32 mouse cellular contexts compared by ENCODE assay signal in the genomic region with DNA sequence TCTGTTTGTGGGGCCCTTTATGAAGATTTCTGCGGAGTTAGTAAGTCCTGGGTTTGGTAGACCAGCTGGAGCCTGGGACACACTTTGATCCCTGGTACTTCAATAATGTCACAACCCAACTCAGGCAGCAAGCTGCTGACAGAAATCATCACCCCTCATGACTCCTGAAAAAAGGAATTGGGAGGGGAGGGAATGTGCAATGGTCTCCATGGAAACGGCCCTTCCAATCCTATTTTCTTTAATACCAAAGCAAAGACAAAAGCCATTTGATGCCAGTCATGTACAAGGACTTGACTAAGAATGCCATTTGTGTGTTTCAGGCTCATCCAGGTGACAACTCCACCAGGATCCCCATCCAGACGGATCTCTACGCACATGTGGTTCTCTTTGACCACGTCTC. TPM values are rescaled to one million over a fixed set of nuclear protein-coding genes. Genes with fewer than 3 reads are reported as not detected.
DNase-seq lines count a peak whose midpoint lies in the region; ATAC-seq and TF ChIP-seq lines count a peak whose summit lies in the region.
"Had no signal": no experiment of that assay in that cellular context is flagged by ENCODE, and none has a peak within 500 bp of the region (broad histone marks: within the 10 kb centered on the region; RNA-seq: fewer than 3 reads in every experiment).

No protein-coding gene starts in this region.

- no peak for ATAC-seq in hindbrain, embryonic 14.5 days (ENCODE audit: low FRiP score)
- ATAC-seq in midbrain, embryonic 13.5 days: no peak
- ATAC-seq in midbrain, embryonic 14.5 days (ENCODE audit: low FRiP score, low TSS enrichment): no peak
- ATAC-seq: forebrain, embryonic 13.5 days; forebrain, embryonic 16.5 days; inflammation-experienced regulatory T-cells, adult 6 months; Patski had no signal

- H3K9ac ChIP-seq in hindbrain, embryonic 14.5 days: no peak overlapping the region
- H3K9ac ChIP-seq in midbrain, embryonic 13.5 days (replicated peaks): no peak overlapping the region
- H3K9ac ChIP-seq in midbrain, embryonic 14.5 days (replicated peaks; ENCODE audit: low read length): no peak overlapping the region
- H3K9ac ChIP-seq: forebrain, embryonic 13.5 days; heart, embryonic 13.5 days; hindbrain, embryonic 15.5 days had no signal

- H3K27me3 ChIP-seq in hindbrain, embryonic 10.5 days (ENCODE audit: insufficient read depth, poor library complexity, severe bottlenecking): no peaks in the 10 kb centered on the region
- no peaks in the 10 kb centered on the region for H3K27me3 ChIP-seq in hindbrain, embryonic 14.5 days (ENCODE audit: control insufficient read depth, insufficient read depth, low read length)
- H3K27me3 ChIP-seq in midbrain, embryonic 10.5 days (ENCODE audit: low read depth, poor library complexity, severe bottlenecking): no peaks in the 10 kb centered on the region
- H3K27me3 ChIP-seq in midbrain, embryonic 13.5 days: no peaks in the 10 kb centered on the region
- no peaks in the 10 kb centered on the region for H3K27me3 ChIP-seq in midbrain, embryonic 14.5 days (ENCODE audit: control insufficient read depth, insufficient read depth, low read length)
- H3K27me3 ChIP-seq: CH12.LX; forebrain, embryonic 13.5 days; heart, embryonic 13.5 days; hindbrain, embryonic 15.5 days; Patski had no signal

- no peak overlapping the region for H3K4me3 ChIP-seq in hindbrain, embryonic 10.5 days
- no peak overlapping the region for H3K4me3 ChIP-seq in hindbrain, embryonic 14.5 days (replicated peaks; ENCODE audit: low read length)
- H3K4me3 ChIP-seq in midbrain, embryonic 10.5 days: no peak overlapping the region
- H3K4me3 ChIP-seq in midbrain, embryonic 13.5 days (replicated peaks): no peak overlapping the region
- H3K4me3 ChIP-seq in midbrain, embryonic 14.5 days (replicated peaks; ENCODE audit: low read depth, low read length): no peak overlapping the region
- no peak overlapping the region for H3K4me3 ChIP-seq in layer of hippocampus, adult 2 months
- H3K4me3 ChIP-seq: forebrain, embryonic 10.5 days; forebrain, embryonic 13.5 days; heart, adult 2 months; heart, embryonic 10.5 days; heart, embryonic 13.5 days; hindbrain, embryonic 15.5 days had no signal

- H3K9me3 ChIP-seq in hindbrain, embryonic 10.5 days: no peaks in the 10 kb centered on the region
- no peaks in the 10 kb centered on the region for H3K9me3 ChIP-seq in hindbrain, embryonic 14.5 days (ENCODE audit: control insufficient read depth, low read length)
- no peaks in the 10 kb centered on the region for H3K9me3 ChIP-seq in midbrain, embryonic 10.5 days (replicated peaks)
- no peaks in the 10 kb centered on the region for H3K9me3 ChIP-seq in midbrain, embryonic 13.5 days
- no peaks in the 10 kb centered on the region for H3K9me3 ChIP-seq in midbrain, embryonic 14.5 days (ENCODE audit: control insufficient read depth, low read length)
- H3K9me3 ChIP-seq: forebrain, embryonic 10.5 days; forebrain, embryonic 13.5 days; heart, embryonic 10.5 days; heart, embryonic 13.5 days; hindbrain, embryonic 15.5 days had no signal

- DNase-seq in hindbrain, embryonic 10.5 days (ENCODE audit: low spot score): peak; percentile 7
- no peak for DNase-seq in hindbrain, embryonic 14.5 days (ENCODE audit: low spot score)
- peak; percentile 15 for DNase-seq in midbrain, embryonic 10.5 days (ENCODE audit: low spot score)
- DNase-seq in midbrain, embryonic 14.5 days: peak; percentile 53
- peak; percentile 5 for DNase-seq in retina, embryonic 14.5 days (ENCODE audit: low spot score)
- DNase-seq in right cerebral cortex, adult 18-20 months: no peak
- DNase-seq in layer of hippocampus, adult 2 months (ENCODE audit: low spot score in 2 of 2): no peak
- DNase-seq: adrenal gland, postnatal 10 days; adrenal gland, postnatal 36 days; B cell, adult 2 months; cerebellum, adult 11 months; cerebellum, adult 2 months; cerebellum, adult 9-11 months; cerebellum, postnatal 25 days; gastrocnemius, postnatal 10 days; gastrocnemius, postnatal 36 days; heart, adult 2 months; heart, postnatal 14 days; heart, postnatal 4 days had no signal

- no peak for TF ChIP-seq CTCF in layer of hippocampus, adult 2 months (conservative IDR thresholded peaks at IDR 0.05)

- H3K4me1 ChIP-seq in hindbrain, embryonic 10.5 days (replicated peaks): peaks cover 7% of the 10 kb centered on the region; the same call in 1 of the 2 replicates
- no peaks in the 10 kb centered on the region for H3K4me1 ChIP-seq in hindbrain, embryonic 14.5 days (replicated peaks; ENCODE audit: control insufficient read depth, insufficient read depth, low read length)
- H3K4me1 ChIP-seq in midbrain, embryonic 10.5 days: peaks cover 12% of the 10 kb centered on the region
- H3K4me1 ChIP-seq in midbrain, embryonic 13.5 days (replicated peaks): peaks cover 8% of the 10 kb centered on the region
- H3K4me1 ChIP-seq in midbrain, embryonic 14.5 days (ENCODE audit: control insufficient read depth, insufficient read depth, low read length): 0 out of 2 replicates have a peak, but pooled peaks cover 5% of the 10 kb centered on the region
- H3K4me1 ChIP-seq: heart, embryonic 10.5 days; heart, embryonic 13.5 days; hindbrain, embryonic 15.5 days had no signal

- H3K4me2 ChIP-seq in hindbrain, embryonic 14.5 days (replicated peaks): no peak overlapping the region
- H3K4me2 ChIP-seq in midbrain, embryonic 13.5 days (replicated peaks): no peak overlapping the region
- H3K4me2 ChIP-seq in midbrain, embryonic 14.5 days (ENCODE audit: low read length): no peak overlapping the region
- H3K4me2 ChIP-seq: forebrain, embryonic 13.5 days; heart, embryonic 13.5 days; hindbrain, embryonic 15.5 days had no signal

- H3K36me3 ChIP-seq in hindbrain, embryonic 10.5 days: no peaks in the 10 kb centered on the region
- H3K36me3 ChIP-seq in hindbrain, embryonic 14.5 days (replicated peaks; ENCODE audit: control insufficient read depth, insufficient read depth): no peaks in the 10 kb centered on the region
- H3K36me3 ChIP-seq in midbrain, embryonic 10.5 days: no peaks in the 10 kb centered on the region
- H3K36me3 ChIP-seq in midbrain, embryonic 13.5 days: no peaks in the 10 kb centered on the region
- H3K36me3 ChIP-seq in midbrain, embryonic 14.5 days (ENCODE audit: control insufficient read depth, insufficient read depth, low read length): no peaks in the 10 kb centered on the region
- H3K36me3 ChIP-seq: forebrain, embryonic 10.5 days; G1E; heart, embryonic 10.5 days; heart, embryonic 13.5 days; hindbrain, embryonic 15.5 days had no signal

- H3K27ac ChIP-seq in hindbrain, embryonic 10.5 days: no peak overlapping the region
- H3K27ac ChIP-seq in hindbrain, embryonic 14.5 days: no peak overlapping the region
- H3K27ac ChIP-seq in midbrain, embryonic 10.5 days (replicated peaks): no peak overlapping the region
- no peak overlapping the region for H3K27ac ChIP-seq in midbrain, embryonic 13.5 days
- no peak overlapping the region for H3K27ac ChIP-seq in midbrain, embryonic 14.5 days (replicated peaks; ENCODE audit: low read depth, low read length)
- no peak overlapping the region for H3K27ac ChIP-seq in layer of hippocampus, adult 2 months
- H3K27ac ChIP-seq: forebrain, embryonic 10.5 days; forebrain, embryonic 13.5 days; heart, adult 2 months; heart, embryonic 10.5 days; heart, embryonic 13.5 days; hindbrain, embryonic 15.5 days had no signal

- 54% methylated on average over 5 of the region's 5 CpGs for WGBS in hindbrain, embryonic 10.5 days
- 27% methylated on average over 5 of the region's 5 CpGs for WGBS in hindbrain, embryonic 14.5 days
- WGBS in midbrain, embryonic 10.5 days: 49% methylated on average over 5 of the region's 5 CpGs
- WGBS in midbrain, embryonic 13.5 days: 26% methylated on average over 5 of the region's 5 CpGs
- 17% methylated on average over 5 of the region's 5 CpGs for WGBS in midbrain, embryonic 14.5 days

RNA-seq across cellular contexts. Expression of gene Bmp3, which starts 52.7 kb away (rescaled TPM):
- polyA plus RNA-seq in hindbrain, embryonic 10.5 days (2016; fragmentation: Nextera tagmentation; extraction: Ambion mirVana): 0.63 and 0.70 TPM in 2 replicates
- polyA plus RNA-seq in hindbrain, embryonic 14.5 days (2014; fragmentation: Nextera tagmentation; extraction: Ambion mirVana): 2.2 and 2.7 TPM in 2 replicates
- 0.10 and 0.41 TPM in 2 replicates for polyA plus RNA-seq in midbrain, embryonic 10.5 days (2016; fragmentation: Nextera tagmentation; extraction: Ambion mirVana)
- polyA plus RNA-seq in midbrain, embryonic 13.5 days (2015; fragmentation: Nextera tagmentation; extraction: Ambion mirVana): 1.0 and 1.1 TPM in 2 replicates
- polyA plus RNA-seq in midbrain, embryonic 14.5 days (2014; fragmentation: Nextera tagmentation; extraction: Ambion mirVana): 1.3 and 2.1 TPM in 2 replicates
- 1 to 10 TPM; 2.9 to 3.3 TPM for total RNA-seq in layer of hippocampus, adult 2 months (2021)
- total RNA-seq: CH12.LX; common myeloid progenitor, adult 5-6 weeks; granulocyte monocyte progenitor cell, adult 5-6 weeks had no signal
- polyA plus RNA-seq: G1E had no signal

Comparison
In these comparisons a context has a peak if more than half of its experiments do, and no peak if none do; other contexts are left out.
1. DNase-seq: peak in hindbrain, embryonic 10.5 days (single experiment), midbrain, embryonic 10.5 days (single experiment), midbrain, embryonic 14.5 days (single experiment) and retina, embryonic 14.5 days (single experiment); none in hindbrain, embryonic 14.5 days (single experiment), right cerebral cortex, adult 18-20 months (single experiment) and layer of hippocampus, adult 2 months (0 of 2).